Mouse (Mus musculus): Measurements from ENCODE around the gene Gtf3c5. TPM values are rescaled to one million over a fixed set of nuclear protein-coding genes. Genes with fewer than 3 reads are reported as not detected.

The Gtf3c5 gene
- polyA plus RNA-seq, 1 experiment = 13.7 TPM

DNA sequence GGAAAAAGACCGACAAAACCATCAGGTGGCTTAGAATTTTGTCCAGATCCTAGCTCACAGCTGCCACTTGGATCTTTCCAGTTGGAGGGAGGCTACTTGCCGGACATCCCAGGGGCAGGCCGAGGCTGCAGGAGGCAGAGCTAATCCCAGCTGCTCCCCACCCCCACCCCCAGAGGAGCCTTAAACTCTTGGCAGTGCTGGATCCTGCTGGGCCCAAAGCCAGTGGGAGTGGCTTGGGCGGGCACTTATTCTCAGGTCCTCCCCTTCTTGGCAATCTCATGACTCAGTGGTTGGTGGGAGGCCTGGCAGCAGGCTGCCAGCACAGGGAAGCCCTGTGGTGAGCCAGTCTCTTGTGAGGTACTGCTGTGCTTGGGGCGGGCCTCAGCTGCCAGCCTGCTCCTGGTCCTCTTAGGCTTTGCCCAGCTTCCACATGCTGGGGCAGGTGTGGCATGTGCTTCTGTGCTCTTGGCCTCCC is 59.9 kb downstream of the Gtf3c5 start:
- TF ChIP-seq CTCF (IDR thresholded peaks at IDR 0.05; ENCODE audit: extremely low read depth, insufficient read length, insufficient replicate concordance, low read depth, low read length) (no peak), POLR2A (IDR thresholded peaks at IDR 0.05; ENCODE audit: low read depth, low read length) (peak; percentile 52; the same call in 1 of the 2 replicates)
- WGBS = 9% methylated on average over 5 of the region's 5 CpGs
- peaks cover 56% of the 10 kb centered on the region for H3K4me1 ChIP-seq (ENCODE audit: control insufficient read depth, insufficient read depth, insufficient read length, low read length)
- H3K36me3 ChIP-seq (ENCODE audit: control insufficient read depth, insufficient read depth, low read length) = no peaks in the 10 kb centered on the region
- H3K4me3 ChIP-seq (ENCODE audit: low read depth, low read length) = no peak overlapping the region
- peak overlapping the region; percentile 95 for H3K27ac ChIP-seq (ENCODE audit: insufficient read depth, low read depth, low read length)
- no peaks in the 10 kb centered on the region for H3K27me3 ChIP-seq (ENCODE audit: control insufficient read depth, insufficient read depth, low read length)

GRCm38 (mm10) chr2:28522166-28522565 is 61.4 kb downstream of the Gtf3c5 start:
- WGBS = 36% methylated on average over 4 of the region's 4 CpGs
- H3K4me3 ChIP-seq (ENCODE audit: low read depth, low read length) = no peak overlapping the region
- peaks cover 69% of the 10 kb centered on the region for H3K4me1 ChIP-seq (ENCODE audit: control insufficient read depth, insufficient read depth, insufficient read length, low read length)
- TF ChIP-seq POLR2A (IDR thresholded peaks at IDR 0.05; ENCODE audit: low read depth, low read length) (no peak), CTCF (IDR thresholded peaks at IDR 0.05; ENCODE audit: extremely low read depth, insufficient read length, insufficient replicate concordance, low read depth, low read length) (no peak)
- H3K27ac ChIP-seq (ENCODE audit: insufficient read depth, low read depth, low read length) = peak overlapping the region; percentile 41
- H3K36me3 ChIP-seq (ENCODE audit: control insufficient read depth, insufficient read depth, low read length) = no peaks in the 10 kb centered on the region
- no peaks in the 10 kb centered on the region for H3K27me3 ChIP-seq (ENCODE audit: control insufficient read depth, insufficient read depth, low read length)

GRCm38 (mm10) chr2:28521571-28522151 is 61.9 kb downstream of the Gtf3c5 start:
- Histone ChIP-seq H3K27ac (ENCODE audit: insufficient read depth, low read depth, low read length) (peak overlapping the region; percentile 41), H3K4me1 (ENCODE audit: control insufficient read depth, insufficient read depth, insufficient read length, low read length) (peaks cover 70% of the 10 kb centered on the region), H3K4me3 (ENCODE audit: low read depth, low read length) (no peak overlapping the region), H3K36me3 (ENCODE audit: control insufficient read depth, insufficient read depth, low read length) (no peaks in the 10 kb centered on the region), H3K27me3 (ENCODE audit: control insufficient read depth, insufficient read depth, low read length) (no peaks in the 10 kb centered on the region)
- WGBS = 58% methylated on average over 6 of the region's 6 CpGs
- no peak for TF ChIP-seq CTCF (IDR thresholded peaks at IDR 0.05; ENCODE audit: extremely low read depth, insufficient read length, insufficient replicate concordance, low read depth, low read length)
- TF ChIP-seq POLR2A (IDR thresholded peaks at IDR 0.05; ENCODE audit: low read depth, low read length) = no peak

DNA sequence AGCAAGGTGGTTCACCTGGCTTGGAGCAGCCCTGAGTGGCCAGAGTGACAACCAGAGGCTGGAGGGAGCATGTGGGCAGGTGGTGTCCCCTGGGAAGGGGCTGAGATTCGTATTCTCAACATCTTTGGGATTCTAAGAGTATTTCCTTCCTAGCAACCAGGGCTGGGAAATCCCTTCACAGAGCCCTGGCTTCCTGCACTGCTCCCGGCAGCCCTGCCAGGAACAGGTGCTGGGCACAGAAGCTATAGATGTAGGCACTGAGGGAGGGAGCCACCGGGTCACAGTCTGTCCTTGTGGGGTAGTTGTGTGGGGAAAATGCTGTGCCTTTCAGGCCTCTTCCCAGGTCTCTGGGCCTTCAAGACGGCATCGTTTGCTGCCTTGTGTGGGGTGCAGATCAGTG is 63.0 kb downstream of the Gtf3c5 start:
- Histone ChIP-seq H3K4me3 (ENCODE audit: low read depth, low read length) (no peak overlapping the region), H3K36me3 (ENCODE audit: control insufficient read depth, insufficient read depth, low read length) (no peaks in the 10 kb centered on the region), H3K4me1 (ENCODE audit: control insufficient read depth, insufficient read depth, insufficient read length, low read length) (peaks cover 67% of the 10 kb centered on the region), H3K27me3 (ENCODE audit: control insufficient read depth, insufficient read depth, low read length) (no peaks in the 10 kb centered on the region), H3K27ac (ENCODE audit: insufficient read depth, low read depth, low read length) (no peak overlapping the region)
- TF ChIP-seq CTCF (IDR thresholded peaks at IDR 0.05; ENCODE audit: extremely low read depth, insufficient read length, insufficient replicate concordance, low read depth, low read length) = no peak
- TF ChIP-seq POLR2A (IDR thresholded peaks at IDR 0.05; ENCODE audit: low read depth, low read length) = no peak
- 66% methylated on average over 5 of the region's 5 CpGs for WGBS

DNA sequence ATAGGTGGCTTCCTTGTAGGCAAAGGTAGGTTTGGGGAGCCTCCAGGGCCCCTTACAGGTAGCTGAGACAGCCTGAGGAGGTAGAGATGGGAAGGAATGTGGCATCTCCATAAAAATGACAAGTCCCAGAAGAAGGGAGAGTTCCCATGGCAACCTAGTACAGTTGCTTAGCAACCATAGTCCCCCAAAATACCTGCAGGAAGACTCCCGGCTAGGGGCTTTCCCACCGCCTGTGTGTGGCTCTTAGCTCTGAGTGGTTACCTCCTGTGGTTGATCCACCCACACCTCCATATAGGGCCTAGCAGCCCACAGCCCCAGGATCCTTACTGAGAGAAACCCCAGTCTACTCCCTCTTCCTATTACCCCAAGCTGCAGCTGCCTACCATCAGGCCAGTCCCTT is 65.3 kb downstream of the Gtf3c5 start:
- peak overlapping the region; percentile 92 for H3K27ac ChIP-seq (ENCODE audit: insufficient read depth, low read depth, low read length)
- no peak overlapping the region for H3K4me3 ChIP-seq (ENCODE audit: low read depth, low read length)
- H3K4me1 ChIP-seq (ENCODE audit: control insufficient read depth, insufficient read depth, insufficient read length, low read length) = peaks cover 63% of the 10 kb centered on the region
- no peak for TF ChIP-seq CTCF (IDR thresholded peaks at IDR 0.05; ENCODE audit: extremely low read depth, insufficient read length, insufficient replicate concordance, low read depth, low read length)
- H3K36me3 ChIP-seq (ENCODE audit: control insufficient read depth, insufficient read depth, low read length) = no peaks in the 10 kb centered on the region
- no peaks in the 10 kb centered on the region for H3K27me3 ChIP-seq (ENCODE audit: control insufficient read depth, insufficient read depth, low read length)
- 74% methylated on average over 2 of the region's 2 CpGs for WGBS

DNA sequence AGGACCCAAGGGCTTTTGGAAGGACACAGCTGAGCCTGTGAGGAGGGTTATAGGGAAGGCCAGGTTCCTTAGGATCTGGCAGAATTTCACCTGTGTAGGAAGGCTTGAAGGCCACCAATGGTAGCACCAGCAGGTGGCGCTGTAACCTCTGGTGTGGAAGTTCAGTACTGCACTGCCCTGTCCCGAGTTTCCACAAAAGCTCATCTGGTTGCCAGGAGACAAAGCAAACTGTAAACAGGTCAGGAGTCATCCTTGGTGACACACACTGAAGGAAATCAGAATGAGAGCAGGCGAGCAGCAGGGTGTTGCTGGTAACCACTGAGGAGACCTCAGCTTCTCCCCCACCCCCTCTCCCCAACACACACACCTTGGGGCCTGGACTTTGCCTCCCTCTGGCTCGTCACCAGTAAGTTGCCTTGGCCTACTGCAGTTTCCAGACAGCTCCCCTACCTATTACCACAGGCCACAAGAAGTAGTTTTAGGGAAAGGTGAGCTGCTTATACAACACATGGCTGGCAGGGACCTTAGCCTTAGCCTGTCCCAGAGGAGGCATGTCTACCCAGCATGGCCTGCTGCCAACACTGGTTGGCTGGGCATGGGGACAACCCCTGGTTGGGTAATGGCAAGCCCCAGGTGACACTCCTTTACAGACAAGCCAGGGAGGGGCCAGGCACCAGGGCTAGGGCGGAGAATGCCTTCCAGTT is 66.2 kb downstream of the Gtf3c5 start:
- H3K27me3 ChIP-seq (ENCODE audit: control insufficient read depth, insufficient read depth, low read length) = no peaks in the 10 kb centered on the region
- peak; percentile 98 for TF ChIP-seq CTCF (IDR thresholded peaks at IDR 0.05; ENCODE audit: extremely low read depth, insufficient read length, insufficient replicate concordance, low read depth, low read length)
- TF ChIP-seq POLR2A (IDR thresholded peaks at IDR 0.05; ENCODE audit: low read depth, low read length) = 0 out of 2 replicates have a peak, but pooled peaks have one; percentile 17
- 11% methylated on average over 5 of the region's 5 CpGs for WGBS
- no peak overlapping the region for H3K4me3 ChIP-seq (ENCODE audit: low read depth, low read length)
- H3K36me3 ChIP-seq (ENCODE audit: control insufficient read depth, insufficient read depth, low read length) = no peaks in the 10 kb centered on the region
- peaks cover 66% of the 10 kb centered on the region for H3K4me1 ChIP-seq (ENCODE audit: control insufficient read depth, insufficient read depth, insufficient read length, low read length)
- H3K27ac ChIP-seq (ENCODE audit: insufficient read depth, low read depth, low read length) = peak overlapping the region; percentile 92

Other genes with a start within 250 kb of the Gtf3c5 start
- 0.80 and 1.2 TPM in 2 replicates for gene Ppp1r26, start 137.0 kb downstream of the Gtf3c5 start, polyA plus RNA-seq (2012; rRNA removed)
- gene 1700007K13Rik, start 117.4 kb downstream of the Gtf3c5 start, polyA plus RNA-seq (2012; rRNA removed) = not detected in 2 replicates
- 16.4 and 21.0 TPM in 2 replicates for gene Mrps2, start 115.7 kb downstream of the Gtf3c5 start, polyA plus RNA-seq (2012; rRNA removed)
- 4.7 and 4.8 TPM in 2 replicates for gene Gbgt1, start 86.9 kb downstream of the Gtf3c5 start, polyA plus RNA-seq (2012; rRNA removed)
- gene Gm10134, start 77.7 kb downstream of the Gtf3c5 start, polyA plus RNA-seq (2012; rRNA removed) = 0.57 TPM in 1 of 2 replicates, not detected in the other
- 51.2 and 110 TPM in 2 replicates for gene Ralgds, start 70.6 kb downstream of the Gtf3c5 start, polyA plus RNA-seq (2012; rRNA removed)
- gene Cel, start 20.3 kb downstream of the Gtf3c5 start, polyA plus RNA-seq (2012; rRNA removed) = 8.8 and 5,109 TPM in 2 replicates
- 1.3 and 1.8 TPM in 2 replicates for gene Gfi1b, start 38.2 kb upstream of the Gtf3c5 start, polyA plus RNA-seq (2012; rRNA removed)
- 3.2 and 7.0 TPM in 2 replicates for gene Tsc1, start 57.5 kb upstream of the Gtf3c5 start, polyA plus RNA-seq (2012; rRNA removed)
- 1.4 TPM in 1 of 2 replicates, not detected in the other for gene Spaca9, start 116.0 kb upstream of the Gtf3c5 start, polyA plus RNA-seq (2012; rRNA removed)
- gene Ak8, start 116.4 kb upstream of the Gtf3c5 start, polyA plus RNA-seq (2012; rRNA removed) = 0.06 and 0.11 TPM in 2 replicates

All from small intestine, adult 2 months (tissue).